Mouse (Mus musculus): ENCODE measurements around the gene Arl16. TPM values are rescaled to one million over a fixed set of nuclear protein-coding genes. Genes with fewer than 3 reads are reported as not detected.
A peak's percentile ranks its signal among the peaks of the same experiment; 100 is the strongest.
"Not testable (repeated sequence)": the region's sequence is repeated elsewhere in the genome, so short reads cannot be mapped to it uniquely, and the experiment has no call there.

Gene Arl16
- polyA plus RNA-seq (2015; fragmentation: Nextera tagmentation; extraction: Ambion mirVana) = 34.7 and 36.6 TPM in 2 replicates

DNA sequence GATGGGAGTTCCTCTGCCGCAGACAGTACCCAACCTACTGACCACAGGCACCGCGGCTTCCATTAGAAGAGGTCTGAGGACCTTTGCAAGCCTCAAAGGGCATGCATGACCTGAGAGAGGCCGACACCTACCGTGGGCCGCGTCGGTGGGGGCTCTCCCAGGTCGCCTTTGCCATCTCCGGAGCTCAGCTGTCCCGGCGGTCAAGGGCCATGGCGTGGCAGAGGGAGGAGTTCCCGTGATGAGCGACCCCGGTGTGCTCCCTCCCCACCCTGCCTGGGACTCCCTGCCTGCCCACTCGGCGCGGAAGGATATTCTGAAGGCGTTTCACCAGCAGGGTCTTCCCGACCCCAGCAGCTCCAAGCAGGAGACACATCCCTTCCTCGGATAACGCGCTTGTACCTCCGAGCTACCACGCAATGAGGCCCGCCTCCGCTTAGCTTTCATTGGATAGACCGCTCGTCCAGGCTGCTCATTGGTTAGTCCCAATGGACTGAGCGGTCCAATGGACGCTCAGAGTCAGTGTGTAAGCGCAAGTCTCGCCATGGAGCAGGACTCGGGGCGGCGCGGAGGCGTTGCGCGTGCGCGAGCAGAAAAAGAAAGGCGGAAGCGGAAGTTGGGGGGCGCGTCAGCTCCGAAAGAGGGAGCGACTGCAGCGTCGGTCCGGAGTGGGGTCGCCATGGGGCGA is at the start of gene Arl16:
Arl16 (minus strand) TSS at position 557 of the 685 bp plus-strand sequence.
- DNase-seq (ENCODE audit: low spot score) = peak; percentile 99

DNA sequence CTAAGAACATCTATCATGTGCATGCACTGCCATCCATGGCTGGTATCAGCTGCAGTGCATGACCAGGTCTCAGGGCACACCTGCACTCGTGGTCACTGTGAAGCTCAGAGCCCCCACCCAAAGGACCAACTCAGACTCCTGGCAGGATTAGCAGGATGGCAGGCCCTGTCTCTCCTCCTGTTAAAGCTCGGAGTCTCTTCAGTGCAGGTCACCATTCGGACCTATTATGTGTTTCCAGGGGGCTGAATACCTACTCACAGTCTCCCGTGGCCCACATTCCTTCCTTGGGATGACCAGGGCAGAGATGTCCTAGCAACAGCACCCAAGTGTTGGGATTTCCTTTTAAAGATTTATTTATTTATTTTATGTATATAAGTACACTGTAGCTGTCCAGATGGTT is 49.7 kb upstream of the Arl16 start:
- DNase-seq (ENCODE audit: low spot score) = no peak

DNA sequence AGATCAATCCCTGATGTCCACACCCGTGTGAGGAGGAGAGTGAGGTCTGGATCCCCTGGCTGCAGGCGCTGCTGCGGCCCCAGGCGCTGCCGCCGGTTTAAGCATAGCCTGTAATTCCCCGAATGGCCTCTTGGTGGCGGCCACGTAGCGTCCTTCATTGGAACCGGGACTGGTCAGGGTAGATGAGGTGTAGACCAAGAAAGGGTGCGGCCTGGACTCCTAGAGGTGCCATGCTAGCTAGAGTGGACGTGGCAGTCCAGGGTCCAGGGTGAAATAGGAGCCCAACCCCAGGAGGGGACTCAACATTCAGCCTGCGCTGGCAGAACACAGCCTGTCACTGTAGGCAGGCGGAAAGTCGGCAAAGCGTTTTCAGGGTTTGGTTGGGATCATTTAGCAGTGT is 48.2 kb upstream of the Arl16 start:
- peak; percentile 68 for DNase-seq (ENCODE audit: low spot score)

DNA sequence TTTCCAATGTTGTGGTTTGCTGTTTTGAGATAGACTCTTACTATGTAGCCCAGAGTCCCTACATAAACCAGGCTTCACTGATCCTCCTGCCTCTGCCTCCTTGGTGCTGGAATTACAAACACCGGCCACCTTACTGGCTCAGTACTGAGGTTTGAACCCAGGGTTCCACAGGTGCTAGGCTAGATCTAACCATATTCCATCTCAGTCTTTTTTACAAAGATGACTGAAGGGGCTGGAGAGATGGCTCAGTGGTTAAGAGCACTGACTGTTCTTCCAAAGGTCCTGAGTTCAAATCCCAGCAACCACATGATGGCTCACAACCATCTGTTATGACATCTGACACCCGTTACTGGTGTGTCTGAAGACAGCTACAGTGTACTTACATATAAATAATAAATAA is 46.9 kb upstream of the Arl16 start:
- DNase-seq (ENCODE audit: low spot score) = not testable (repeated sequence)

DNA sequence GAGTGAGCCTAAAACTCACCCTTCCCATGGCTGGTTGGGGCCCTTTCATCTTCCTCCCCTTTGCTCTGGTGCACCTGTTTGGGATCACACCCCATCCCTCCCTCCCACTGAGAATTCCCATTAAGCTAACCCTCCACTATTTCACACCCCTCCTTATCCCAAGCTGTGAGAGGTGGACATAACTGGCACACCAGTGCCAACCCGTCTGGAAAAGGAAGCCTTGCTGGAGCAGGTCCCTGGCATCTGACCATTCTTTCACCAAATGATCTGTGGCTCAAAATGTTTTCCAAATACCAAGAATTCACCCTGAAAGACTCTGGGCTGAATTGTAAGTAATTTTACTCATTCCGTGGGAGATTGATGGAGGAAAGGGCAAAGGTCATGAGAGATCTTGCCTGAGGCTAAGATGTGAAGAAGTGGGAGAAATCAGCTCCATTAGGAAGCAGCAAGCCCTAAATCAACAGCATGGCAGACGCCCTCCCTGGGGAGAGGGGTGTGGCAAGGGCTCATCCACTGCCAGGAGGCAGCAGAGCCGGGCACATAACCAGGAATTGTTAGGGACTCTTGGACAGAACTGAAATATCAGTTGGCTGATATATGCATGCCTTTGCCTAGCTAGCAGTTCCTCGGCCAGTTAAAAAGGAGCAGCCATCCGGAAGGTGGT is 45.5 kb upstream of the Arl16 start:
- DNase-seq (ENCODE audit: low spot score) = no peak

DNA sequence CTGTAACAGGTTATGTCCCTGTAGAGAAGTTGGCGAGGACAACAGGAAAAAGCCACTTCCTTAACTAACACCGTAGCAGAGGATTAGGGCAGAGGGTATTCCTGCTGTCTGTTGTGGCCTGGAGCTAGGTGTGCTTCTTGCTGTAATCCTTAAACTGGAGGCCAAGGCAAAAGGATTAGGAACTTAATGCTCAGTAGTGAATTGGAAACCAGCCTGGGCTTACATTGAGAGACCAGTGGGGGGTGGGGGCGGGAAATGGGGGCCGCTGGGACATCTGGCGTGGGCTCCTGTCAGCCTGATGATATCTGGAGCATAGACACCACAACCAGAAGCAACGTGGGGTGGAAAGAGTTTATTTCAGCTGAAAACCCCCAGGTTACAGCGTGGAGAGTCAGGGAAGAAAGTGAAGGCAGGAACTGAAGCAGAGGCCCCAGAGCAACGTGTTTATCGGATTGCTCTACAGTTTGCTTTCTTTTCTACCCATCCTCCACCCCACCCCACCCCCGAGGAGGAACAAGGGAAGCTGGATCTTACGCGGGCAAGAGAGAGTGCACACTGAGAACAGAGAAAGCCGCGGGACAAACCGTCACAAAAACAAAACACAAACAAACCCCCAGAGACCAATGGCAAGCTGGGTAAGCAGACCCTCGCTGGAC is 43.1 kb upstream of the Arl16 start:
- peak; percentile 76 for DNase-seq (ENCODE audit: low spot score)

DNA sequence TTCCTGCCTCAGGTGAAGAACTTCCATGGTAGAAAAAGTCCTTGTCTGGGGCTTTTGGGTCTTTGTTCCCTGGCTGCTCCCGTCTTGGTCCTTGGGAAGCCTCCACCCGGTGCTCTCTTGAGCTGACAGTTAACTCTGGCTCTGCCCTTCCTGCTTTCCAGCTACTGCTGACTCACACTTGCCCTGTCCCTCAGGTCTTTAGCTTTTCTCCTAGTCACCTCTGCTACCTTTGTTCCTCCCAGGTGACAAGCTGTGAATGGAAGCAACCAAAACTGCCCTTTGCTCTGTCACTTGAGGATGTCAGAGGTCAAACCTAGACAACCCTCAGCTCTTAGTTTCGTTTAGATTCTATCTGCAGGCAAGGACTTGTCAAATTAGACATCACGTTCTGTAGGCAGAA is 42.5 kb upstream of the Arl16 start:
- peak; percentile 20 for DNase-seq (ENCODE audit: low spot score)

DNA sequence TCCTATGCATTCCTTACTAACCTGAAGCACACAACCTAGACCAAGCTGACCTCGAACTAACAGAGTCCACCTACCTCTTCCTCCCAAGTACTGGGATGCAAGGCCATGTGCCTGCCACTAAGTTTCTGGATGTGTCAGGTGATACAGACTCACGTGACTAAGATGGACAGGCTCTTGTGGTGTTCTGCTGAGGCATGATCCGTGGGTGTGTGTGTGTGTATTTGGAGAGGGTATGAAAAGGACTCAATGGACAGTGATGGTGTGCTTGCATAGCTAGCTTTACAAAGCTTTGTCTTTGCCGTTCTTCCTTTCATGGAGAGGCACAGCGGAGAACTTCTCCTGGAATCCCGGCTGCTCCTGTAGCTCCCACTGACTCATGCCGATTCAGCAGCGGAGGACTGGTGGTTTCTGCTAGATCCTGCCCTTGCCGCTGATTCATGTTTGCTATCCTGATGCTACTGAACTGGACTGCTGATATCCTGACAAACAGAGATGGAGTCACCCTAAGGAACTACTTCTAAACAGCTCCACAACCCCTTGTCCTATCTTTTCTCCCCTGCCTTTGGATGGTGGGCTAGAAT is 41.0 kb upstream of the Arl16 start:
- no peak for DNase-seq (ENCODE audit: low spot score)

DNA sequence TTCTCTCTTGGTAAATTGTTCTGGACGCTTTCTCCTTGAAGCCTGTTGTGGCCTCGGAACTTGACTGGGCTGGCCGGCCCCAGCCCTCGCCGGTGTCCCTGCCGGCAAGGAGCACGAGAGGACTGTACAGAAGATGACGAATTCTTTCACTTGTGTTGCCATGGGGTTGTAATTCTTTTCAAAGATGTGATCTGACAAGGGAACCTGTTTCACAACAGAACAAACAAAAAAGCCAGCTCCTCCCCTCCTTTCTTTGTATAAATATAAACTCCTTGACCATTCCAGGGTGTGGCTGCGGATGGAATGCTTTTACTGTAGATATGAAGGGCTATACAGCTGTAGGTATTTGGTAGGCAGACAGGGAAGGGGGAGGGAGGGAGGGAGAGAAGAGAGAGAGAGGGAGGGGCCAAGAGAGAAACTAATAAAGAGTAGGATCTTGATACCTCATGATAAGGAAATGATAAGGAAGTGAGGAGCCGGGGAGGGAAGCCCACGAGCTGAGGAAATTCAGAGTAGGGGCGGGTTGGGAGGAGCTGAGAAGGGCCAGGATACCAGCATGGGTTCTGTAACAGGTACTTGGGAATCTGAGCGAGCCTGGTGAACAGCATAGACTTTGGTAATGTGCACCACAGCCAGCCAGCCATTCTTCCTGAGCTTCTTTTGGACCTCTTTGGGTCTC is 40.3 kb upstream of the Arl16 start:
- DNase-seq (ENCODE audit: low spot score) = no peak

DNA sequence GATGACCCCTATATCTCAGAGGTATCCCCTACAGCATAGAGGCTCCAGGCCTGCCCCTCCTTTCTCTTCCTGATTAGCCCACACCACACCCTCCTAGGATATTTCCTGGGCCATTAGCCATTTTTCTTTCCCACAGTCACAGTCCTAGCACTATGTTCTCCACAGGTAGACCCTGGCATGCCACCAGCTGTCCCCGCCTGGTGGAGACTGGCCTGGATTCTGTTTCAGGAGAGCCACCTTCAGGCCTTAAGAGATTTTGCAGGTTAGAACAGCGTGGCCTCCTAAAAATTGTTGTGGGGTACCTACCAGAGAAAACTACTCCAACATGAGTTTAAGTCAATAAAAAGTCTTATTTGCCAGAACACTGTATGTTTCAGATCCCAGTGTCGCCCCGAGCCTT is 39.5 kb upstream of the Arl16 start:
- peak; percentile 46 for DNase-seq (ENCODE audit: low spot score)

DNA sequence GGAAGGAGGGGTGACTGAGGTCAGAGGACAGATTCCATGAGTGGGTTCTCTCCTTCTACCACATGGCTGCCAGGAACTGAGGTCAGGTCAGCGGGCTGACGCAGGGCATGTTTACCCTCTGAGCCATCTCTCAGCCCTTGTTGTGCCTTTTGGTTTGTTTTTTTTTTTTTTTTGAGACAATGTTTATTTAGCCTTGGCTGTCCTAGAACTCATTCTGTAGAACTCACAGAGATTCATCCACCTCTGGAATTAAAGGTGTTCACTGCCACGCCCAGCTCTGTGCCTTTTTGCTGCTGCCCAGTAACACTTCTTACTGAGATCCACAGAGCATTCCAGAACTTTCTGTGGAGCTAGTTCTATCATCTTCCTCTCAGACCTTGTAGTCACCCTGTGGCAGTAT is 38.3 kb upstream of the Arl16 start:
- DNase-seq (ENCODE audit: low spot score) = no peak

DNA sequence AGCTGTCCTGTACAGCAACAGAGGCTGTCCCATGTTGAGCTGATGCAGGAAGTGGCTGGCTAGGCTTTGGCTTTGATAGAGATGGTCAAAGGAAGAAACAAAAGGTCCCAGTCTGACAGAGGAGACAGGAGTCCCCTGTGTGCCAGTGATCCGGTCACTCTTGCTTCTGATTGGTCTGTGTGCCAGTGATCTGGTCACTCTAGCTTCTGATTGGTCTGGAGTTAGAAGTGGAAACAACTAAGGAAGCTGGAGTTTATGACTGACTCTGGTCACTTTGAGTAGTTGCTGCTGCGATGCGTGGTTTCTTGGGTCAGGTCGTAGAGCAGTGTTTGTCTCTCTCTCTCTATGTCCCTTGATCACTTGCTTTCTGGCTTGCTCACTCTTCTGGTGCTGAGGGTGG is 34.3 kb upstream of the Arl16 start:
- no peak for DNase-seq (ENCODE audit: low spot score)

DNA sequence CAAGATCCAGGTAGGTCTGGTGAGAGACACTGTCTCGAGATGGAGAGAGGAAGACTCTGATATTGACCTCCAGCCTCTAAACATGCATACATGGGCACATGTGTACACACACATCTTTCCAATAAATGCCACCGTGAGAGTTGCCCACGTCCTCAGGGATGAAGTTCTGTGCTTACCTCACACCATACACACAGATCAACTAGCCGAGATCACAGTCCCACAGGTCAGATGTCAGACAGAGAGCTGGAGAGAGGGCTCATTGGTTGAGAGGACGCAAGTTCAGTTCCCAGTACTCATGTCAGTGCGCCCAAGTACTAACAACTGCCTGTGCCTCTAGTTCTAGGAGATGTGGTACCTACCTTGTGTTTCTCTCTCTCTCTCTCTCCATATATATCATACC is 33.6 kb upstream of the Arl16 start:
- DNase-seq (ENCODE audit: low spot score) = no peak

DNA sequence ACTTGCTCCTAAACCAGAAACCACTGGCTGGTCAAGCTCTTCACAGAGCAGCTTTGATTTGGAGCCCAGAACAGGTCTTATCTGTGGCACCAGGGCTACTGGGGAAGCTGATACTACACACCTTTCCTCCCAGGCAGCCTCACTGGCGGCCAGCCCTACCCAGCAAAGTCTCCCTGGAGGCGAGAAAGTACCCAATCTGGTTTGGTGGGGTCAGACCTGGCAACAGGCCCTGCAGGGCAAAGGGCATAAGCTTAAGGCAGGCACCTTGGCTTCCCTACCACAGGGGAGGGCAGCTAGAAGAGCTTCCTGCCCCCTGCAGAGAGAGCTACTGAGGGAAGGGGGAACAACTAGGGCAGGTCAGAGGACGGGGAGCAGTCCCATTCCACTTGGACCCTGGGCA is 33.0 kb upstream of the Arl16 start:
- DNase-seq (ENCODE audit: low spot score) = no peak

DNA sequence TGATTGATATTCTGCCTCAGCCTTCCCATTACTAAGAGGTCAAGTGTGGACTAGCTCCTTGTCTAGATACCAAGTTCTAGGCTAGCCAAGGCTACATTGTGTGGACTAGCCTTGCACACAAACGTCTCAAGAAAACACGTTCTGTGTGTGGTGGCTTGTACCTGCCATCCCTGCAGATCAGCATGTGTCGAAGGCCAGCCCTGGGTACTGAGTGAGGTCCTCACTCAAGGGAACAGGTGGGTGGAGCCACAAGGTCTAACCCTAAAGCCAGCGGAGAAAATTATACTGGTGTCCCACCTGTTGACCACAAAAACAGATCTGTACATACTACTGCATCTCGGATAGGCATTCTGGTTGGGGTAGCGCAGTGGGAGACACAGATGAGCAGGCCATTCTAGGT is 32.5 kb upstream of the Arl16 start:
- DNase-seq (ENCODE audit: low spot score) = no peak

DNA sequence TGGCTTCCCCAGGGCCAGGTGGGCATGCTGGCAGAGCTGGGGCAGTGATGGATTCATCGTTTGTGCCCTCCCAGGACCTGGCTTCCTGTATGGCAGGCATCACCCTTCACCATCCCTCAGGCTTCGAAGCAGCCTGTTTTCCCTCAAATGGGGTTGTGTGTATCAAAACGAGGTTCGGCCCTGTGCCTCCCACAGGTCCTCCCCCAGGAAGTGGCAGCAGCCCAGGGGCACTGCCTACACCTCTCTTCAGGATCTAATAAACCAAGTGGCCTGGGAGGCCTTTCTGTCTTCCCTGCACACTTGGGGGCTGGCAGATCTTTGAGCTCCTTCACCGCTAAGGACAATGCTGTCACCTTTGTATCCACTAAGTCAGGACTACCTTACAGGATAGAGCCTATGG is 31.5 kb upstream of the Arl16 start:
- DNase-seq (ENCODE audit: low spot score) = no peak

DNA sequence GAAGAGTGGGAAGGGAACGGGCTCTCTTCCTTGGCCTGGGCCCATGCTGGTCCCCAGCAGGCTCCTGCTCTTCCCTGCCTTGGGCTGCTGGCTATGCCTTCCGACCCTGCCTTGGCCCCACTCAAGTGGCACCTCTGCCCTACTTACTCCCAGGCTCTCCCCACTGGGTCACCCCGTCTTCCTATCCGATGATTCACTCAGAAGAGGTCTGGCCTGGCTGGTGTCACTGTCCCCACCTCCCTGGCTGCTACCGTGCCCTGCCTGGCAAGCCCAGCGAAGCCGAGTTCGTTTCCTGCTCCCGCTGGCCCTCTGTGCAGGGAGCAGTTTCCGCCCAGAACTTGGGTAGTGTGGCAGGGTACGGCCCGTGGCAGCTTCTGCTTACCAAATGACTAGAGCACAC is 30.8 kb upstream of the Arl16 start:
- DNase-seq (ENCODE audit: low spot score) = no peak

DNA sequence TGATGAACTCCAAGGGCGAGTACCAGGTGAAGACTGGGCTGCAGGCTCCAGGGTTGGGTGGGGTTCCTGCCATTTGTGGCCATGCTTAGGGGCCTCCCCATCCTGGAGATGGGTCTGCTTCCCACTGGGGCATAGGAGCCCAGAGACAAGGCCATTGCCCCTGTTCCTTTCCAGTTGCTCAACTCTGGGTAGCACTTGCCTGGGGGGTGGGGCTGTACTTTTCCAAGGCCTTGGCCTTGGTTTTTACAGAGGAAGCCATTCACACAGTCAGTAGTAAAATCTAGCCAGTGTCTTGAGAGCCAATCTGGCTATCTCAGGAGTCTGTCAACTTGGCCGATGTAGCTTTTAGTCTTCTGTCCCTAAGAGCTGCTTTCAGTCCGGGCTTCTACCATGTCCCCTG is 30.0 kb upstream of the Arl16 start:
- DNase-seq (ENCODE audit: low spot score) = no peak

DNA sequence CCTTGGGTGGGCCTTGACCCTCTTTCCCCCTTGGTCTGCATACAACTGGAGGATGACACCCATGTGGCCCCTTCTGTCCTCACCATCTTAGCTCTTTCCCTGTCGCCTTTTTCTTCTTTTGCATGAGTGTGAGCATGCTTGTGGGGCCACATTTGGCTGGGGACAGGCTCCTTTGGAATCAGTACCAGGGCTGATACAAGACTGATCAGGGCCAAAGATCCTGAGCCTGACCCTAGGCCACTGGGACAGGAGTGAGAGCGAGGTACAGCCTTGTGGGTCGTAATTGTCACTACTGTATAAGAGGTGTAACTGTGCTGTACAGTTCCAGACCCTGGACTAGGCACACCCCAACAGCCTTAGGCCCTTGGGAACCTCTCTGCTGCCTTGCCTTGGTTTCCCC is 26.5 kb upstream of the Arl16 start:
- DNase-seq (ENCODE audit: low spot score) = no peak

DNA sequence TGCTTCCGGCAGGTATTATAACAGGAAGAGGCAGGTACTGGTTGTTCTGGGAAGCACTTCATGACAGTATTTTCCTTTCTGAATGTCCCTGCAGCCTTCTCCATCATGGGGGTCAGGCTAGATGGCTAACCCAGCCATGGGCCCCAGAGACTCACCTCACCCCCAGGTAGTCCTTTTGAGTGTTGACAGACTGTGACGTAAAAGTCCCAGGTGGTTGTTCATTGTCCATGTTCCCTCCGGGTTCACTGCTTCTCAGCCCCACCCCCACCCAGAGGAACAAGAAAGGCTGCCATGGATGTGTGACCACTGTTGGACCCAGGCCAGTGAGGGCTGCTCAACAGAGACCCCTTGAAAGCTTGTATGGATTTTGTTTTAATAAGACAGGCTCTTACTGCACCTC is 25.9 kb upstream of the Arl16 start:
- no peak for DNase-seq (ENCODE audit: low spot score)

DNA sequence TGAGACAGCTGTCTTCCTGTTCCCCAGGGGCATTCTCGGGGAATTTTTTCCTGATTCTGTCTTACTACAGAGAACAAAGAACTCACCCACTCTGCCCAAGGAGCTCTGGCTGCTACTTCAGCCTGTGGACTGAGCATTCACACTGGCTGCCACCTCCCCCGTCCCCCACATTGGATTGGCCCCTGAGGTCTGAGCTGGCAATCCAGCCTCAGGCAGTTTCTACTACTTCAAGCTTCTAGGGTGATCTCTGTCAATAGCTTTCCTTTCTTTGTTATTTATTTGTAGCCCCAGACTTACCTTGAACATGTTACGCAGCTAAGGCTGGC is 25.4 kb upstream of the Arl16 start:
- DNase-seq (ENCODE audit: low spot score) = no peak
